14 mouse cellular contexts compared by ENCODE assay signal in the genomic region with DNA sequence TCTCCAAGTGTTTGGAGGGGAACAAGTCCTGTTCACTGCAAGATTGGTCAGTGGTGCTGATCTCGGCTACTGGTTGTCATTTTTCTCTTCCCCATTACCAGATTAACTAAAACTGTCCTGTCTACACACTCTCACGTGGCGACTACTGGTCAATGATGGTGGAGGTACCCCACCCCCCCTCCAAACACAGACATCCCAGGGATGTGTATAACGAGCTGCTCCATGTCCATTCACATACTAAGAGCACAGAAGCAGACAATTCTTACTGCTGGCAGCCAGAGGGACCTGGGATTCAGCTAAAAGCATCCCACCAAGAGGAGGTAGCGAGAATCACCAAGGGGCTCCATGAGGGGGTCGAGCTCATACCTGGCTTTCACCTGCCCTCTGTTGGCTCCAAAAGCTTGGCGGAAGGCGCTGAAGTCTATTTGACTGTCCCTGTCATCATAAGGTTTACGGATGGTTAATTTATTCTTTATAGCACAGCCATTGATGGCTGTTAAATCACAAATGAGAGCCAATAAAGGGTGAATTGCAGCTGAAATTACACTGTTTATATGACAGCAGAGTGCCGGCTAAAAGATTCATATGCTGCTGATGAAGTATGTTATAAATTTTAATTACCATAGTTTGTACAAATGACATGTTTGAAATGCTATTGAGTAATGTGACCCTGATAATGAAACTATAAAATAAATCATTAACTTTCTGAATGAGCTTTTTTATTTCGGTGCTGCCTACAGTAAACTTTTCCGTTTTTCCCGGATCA.
"Had no signal": no experiment of that assay in that cellular context is flagged by ENCODE, and none has a peak within 500 bp of the region (broad histone marks: within the 10 kb centered on the region; RNA-seq: fewer than 3 reads in every experiment).

No protein-coding gene starts in this region.

- H3K4me3 ChIP-seq: layer of hippocampus, adult 2 months; limb, embryonic 10.5 days; liver, embryonic 13.5 days had no signal

- H3K27me3 ChIP-seq: liver, embryonic 13.5 days had no signal

- H3K27ac ChIP-seq: kidney, postnatal 0 days; layer of hippocampus, adult 2 months; liver, embryonic 13.5 days; stomach, postnatal 0 days had no signal

- DNase-seq: kidney, adult 8-10 months; kidney, postnatal 36 days; liver, embryonic 13.5 days; liver, postnatal 0 days; lung, postnatal 36 days; midbrain, embryonic 14.5 days; right cerebral cortex, postnatal 14 days; thymus, postnatal 4 days had no signal

- H3K4me2 ChIP-seq: liver, embryonic 13.5 days had no signal

- ATAC-seq: hindbrain, embryonic 16.5 days; inflammation-experienced regulatory T-cells, adult 6 months; liver, postnatal 0 days had no signal

- H3K9me3 ChIP-seq: limb, embryonic 10.5 days; liver, embryonic 13.5 days had no signal

- H3K9ac ChIP-seq: liver, embryonic 13.5 days; liver, postnatal 0 days had no signal

- H3K4me1 ChIP-seq: liver, embryonic 13.5 days had no signal

- H3K36me3 ChIP-seq: limb, embryonic 10.5 days; liver, embryonic 13.5 days had no signal
